Mouse (Mus musculus): ENCODE measurements around the gene A930004D18Rik.
A peak's percentile ranks its signal among the peaks of the same experiment; 100 is the strongest.

The A930004D18Rik gene

DNA sequence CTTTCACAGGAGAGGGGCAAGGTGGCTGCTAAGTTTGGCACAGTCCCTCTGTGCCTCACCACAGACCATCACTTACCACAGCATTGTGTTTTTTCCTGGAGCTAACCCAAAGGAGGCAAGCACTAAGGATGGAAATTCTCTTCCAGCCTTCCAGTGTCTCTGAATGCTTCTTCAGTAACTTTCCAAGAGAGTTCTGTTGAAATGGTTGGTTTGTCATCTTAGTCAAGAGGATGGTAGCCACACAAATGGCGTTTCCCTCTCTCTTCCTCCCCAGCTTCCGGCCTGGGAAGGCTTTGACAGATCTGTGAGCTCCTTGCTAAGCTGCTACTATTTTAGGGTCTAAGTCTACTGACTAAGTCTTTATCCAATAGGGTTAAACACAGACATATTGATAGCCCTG, at the start of gene A930004D18Rik:
TSS of gene A930004D18Rik (minus strand) at position 247 of the 400 bp plus-strand sequence.
- DNase-seq = no peak

DNA sequence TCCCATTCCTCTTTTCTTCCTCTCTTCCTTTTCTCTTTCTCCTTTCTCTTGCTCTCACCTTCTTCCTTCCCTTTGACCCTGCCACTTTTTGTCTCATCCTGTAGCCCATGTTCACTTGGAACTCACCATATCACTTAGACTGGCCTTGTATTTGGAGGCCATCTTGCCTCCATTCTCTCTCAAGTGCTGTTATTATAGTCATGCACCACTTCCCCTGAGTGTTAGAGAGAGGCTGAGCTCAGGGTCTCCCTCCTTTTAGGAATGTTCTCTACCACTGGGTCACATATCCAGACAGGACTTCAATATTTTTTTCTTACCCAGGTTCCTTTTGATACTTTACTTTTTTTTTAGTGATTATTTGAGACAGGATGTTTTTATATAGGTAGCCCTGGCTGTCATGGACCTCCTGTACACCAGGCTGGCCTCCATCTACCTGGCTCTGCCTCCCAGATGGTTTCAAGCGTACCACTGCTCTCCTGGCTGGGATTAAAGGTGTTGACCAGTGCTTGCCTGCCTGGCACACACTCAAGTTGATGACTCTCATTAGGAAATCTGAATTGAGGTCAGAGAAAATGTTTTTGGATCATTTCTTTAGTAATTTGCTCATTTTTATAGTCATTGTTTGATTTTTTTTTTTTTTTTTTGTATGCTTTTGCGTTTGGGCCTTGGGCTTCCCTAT, 42.8 kb upstream of the A930004D18Rik start:
- DNase-seq = no peak

GRCm38 (mm10) chr2:18071947-18072346, 34.4 kb upstream of the A930004D18Rik start:
- no peak for DNase-seq

DNA sequence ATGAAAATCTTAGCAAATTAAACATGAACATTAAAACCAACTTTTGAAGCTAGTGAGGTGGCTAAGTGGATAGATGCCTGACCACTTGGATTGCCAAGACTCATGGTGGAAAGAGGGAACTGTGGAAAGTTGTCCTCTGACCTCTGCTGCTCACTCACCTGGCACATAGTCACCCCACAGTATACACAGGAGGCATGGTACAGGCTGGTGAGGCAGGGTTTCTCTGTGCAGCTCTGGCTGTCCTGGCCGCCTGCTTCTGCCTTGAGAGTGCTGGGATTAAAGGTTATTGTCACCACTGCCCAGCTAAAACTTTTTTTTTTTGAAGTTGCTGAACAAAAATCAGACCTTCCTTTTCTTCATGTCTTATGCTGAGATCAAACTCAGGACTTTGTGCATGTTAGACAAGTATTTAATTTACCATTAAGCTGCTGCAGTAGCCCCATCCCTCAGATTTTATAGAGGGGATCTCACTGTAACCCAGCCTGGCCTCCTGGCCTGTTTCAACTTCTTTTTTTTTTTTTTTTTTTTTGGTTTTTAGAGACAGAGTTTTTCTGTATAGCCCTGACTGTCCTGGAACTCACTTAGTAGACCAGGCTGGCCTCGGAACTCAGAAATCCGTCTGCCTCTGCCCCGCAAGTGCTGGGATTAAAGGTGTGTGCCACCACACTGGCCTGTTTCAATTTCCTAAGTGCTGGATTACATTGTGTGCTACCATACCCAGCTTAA, 30.7 kb upstream of the A930004D18Rik start:
- DNase-seq = no peak

- no peak for DNase-seq
Observed at GRCm38 (mm10) chr2:18066436-18066835, 28.9 kb upstream of the A930004D18Rik start.

DNA sequence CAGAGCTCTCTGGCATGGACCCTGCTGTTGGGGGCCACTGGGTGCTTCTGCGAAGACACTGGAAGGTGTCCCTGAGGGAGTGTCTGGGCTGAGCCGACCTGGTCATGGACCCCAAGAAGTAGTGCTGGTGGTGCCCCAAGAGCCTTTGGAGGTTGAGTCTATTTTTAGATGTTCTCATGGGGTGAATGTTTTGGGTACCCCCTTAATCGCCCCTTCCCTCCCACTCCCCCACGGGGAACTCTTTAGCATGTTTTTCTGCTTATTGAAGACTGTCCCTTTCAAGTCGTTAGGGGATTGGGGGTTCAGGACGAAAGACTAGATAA, 28.1 kb upstream of the A930004D18Rik start:
- DNase-seq = no peak

DNA sequence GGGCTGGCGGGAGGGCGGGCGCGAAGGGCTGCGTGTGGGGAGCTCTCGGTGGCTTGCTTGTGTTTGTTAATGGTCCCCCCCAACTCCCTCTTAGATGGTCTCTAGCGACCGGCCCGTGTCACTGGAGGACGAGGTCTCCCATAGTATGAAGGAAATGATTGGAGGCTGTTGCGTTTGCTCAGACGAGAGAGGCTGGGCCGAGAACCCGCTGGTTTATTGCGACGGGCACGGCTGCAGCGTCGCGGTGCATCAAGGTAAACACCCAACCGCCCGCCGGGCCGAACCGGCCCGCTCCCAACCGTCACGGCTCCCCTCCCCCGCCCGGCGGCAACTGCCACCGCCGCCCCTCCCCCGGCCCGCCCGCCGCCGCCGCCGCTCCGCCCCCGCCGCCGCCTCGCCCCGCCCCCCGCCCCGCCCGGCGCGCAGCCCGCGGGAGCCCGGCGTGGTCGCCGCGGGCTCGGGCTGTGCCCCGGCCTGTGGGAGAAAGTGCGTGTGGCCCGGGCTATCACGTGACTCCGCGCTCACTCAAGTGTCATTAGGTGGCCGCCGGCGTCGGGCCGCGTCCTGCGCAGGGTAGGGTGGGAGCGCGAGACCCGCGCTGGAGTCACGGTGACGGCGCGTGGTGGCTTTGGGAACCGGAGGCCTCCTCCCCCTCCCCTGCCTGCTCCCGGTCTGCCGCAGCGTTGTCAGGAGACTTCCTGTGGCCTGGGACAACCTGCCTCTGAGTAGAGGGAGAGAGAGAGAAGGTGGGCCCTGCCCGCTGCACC, 27.6 kb upstream of the A930004D18Rik start:
- DNase-seq = peak; percentile 75 to 76

DNA sequence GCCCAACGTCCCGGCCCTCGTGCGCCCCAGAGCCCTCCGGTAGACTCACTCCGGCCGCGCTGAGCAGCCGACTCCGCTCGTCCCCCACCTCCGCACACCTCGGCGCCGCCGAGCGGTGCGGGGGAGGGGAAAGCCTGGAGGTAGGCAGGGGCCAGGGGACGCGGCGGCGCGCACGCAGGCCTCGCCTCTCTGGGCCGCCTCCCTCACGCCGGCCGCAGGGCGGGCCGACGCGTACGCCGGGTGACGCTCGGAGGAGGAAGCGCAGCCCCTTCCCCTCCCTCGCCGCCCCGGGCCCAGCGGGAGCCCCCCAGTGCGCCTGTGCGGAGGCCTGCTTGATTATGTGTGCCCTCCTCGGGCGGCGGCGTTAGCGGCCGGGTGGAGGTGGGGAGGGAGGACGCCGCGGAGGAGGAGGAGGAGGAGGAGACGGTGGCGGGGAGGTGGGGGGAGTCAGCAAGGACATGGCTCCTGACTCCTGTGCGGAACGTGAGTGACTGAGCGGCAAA, 26.9 kb upstream of the A930004D18Rik start:
- DNase-seq = peak; percentile 91 to 93

- DNase-seq = peak; percentile 61 to 67
Observed at GRCm38 (mm10) chr2:18063763-18064251, 26.3 kb upstream of the A930004D18Rik start.

- DNase-seq = no peak
Observed at GRCm38 (mm10) chr2:18060396-18060795, 22.9 kb upstream of the A930004D18Rik start.

- no peak for DNase-seq
Observed at GRCm38 (mm10) chr2:18059891-18060290, 22.4 kb upstream of the A930004D18Rik start.

- no peak for DNase-seq
Observed at GRCm38 (mm10) chr2:18059063-18059462, 21.5 kb upstream of the A930004D18Rik start.

GRCm38 (mm10) chr2:18058146-18058708, 20.7 kb upstream of the A930004D18Rik start:
- DNase-seq = no peak

DNA sequence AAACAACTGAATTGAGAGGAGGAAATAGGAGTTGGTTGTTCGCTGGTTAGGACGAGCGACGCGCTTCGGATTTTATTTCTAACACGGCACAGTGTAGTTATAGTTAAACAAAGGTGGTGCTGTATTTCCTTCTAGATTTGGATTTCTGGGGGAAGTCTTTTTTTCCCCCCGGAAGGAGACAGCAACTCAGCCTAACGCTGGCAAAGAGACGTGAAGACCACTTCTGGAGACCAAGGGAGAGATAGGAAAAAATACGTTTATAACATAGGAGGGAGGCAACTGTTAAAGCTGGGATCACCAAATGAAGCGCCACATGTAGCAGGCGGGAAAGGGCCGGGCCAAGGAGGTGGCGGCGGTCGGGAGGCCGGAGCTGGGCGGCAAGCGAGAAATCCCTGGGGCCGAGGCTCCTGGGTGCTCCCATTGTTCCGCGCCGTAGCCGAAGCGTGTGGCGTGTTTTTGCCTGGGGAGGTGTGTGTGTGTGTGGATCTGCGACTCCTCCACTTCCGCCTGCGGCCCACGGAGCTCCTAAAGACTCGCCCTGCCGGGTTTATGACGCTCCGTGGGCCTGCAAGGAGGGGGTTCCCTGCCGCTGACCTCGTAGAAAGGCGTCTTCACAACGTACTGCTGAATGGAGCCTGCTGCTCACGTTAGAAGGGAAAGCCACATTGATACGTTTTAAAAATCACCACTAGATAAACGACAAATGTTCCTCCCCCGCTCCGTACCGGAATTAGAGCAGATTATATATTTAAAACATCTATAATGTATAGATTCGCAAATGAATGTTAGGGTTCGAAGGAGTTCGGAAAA, 20.0 kb upstream of the A930004D18Rik start:
- DNase-seq = peak; percentile 73

DNA sequence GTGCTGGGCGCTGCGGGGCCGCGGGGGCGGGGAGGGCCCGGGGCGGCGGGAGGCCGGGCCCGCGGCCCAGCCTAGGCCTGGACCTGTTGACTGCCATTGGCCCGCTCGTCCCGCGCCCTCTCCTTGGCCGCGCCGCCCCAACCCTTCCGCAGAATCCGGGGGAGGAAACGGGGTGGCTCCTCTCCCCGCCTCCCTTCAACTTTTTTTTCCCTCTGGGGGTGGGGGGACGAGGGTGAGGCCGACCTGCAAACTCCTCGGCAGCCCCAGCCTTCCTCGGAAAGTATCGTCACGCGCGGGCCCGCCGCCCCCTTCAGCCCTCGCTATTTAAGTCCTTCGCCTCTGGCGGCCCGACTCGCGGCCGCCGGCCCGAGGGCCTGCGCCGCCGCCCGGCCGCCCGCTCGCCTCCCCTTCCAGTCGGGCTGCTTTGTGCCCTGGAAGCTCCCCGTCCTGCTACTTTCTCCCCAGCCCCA, 19.3 kb upstream of the A930004D18Rik start:
- peak; percentile 98 to 99 for DNase-seq

GRCm38 (mm10) chr2:18055929-18056785, 18.6 kb upstream of the A930004D18Rik start:
- peak; percentile 95 to 97 for DNase-seq

DNA sequence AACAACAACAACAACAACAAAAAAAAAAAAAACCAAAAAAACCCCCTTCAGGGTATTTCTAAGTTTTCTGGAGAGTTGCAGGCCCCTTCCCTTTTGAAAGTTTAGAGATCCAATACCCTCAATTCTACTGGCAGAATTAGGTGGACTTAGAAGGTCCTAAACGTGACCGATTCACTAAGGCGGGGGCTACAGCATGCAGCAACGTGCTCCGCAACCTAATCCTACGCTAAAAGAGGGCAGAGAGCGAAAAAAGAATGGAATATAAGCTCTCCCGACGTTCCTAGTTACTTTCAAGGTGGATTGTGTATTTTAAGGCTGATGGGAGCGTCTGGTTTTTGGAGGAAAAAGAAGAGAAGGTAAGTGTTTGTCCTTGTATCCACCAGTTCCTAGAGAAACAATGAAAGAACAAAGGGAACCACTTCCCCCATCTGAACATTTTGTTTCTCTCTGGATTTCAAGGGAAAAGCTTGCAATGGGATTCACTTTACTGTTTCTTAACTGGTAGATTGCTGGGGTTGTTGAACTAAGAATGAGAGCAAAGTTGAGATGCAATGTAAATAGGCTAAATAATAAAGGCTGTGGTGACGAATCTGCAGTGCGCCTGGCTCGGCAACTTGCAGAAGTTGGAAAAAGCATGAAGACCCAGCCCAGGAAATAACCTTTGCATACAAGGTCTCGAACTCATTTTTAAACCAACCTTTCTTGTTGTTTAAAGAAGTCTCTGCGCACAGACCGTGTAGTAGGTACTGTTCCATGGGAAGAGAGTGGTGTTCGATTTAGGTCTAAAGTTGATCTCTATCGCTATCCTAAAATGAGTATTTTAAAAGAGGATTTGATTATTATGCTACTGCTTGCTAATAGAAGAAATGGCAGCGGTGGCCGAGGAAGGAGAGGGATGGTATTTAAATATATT, 17.7 kb upstream of the A930004D18Rik start, which contains the start of gene Mllt10:
TSS of gene Mllt10 (plus strand) at position 222 of the 913 bp plus-strand sequence.
- DNase-seq = no peak

DNA sequence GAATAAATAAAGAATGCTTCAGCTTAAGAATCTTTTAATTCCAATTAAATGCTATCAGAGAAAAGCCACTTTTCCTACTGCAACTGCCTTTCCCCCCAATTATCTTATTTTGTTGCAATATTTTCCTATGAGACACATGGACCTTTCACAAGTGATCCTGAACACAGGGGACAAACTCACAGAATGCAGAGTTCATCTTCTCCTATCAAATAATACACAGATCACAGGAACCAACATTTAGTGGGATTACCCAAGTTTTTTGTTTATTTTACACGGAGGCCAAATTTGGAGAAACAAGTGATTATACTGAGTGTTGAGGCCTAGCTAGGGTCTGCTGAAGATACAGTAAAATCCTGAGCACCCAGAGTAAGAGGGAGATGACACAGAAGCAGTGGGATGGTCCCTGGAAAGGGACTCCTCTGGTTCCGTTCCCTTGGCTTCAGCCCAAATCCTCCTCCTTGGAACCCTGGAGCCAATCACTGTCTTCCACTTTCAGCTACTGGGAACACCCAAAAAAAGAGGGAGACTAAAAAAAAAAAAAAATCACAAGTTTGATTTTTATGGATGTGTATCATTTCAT, 16.5 kb upstream of the A930004D18Rik start:
- peak in 1 of 2 experiments; percentile 40 for DNase-seq

All from lung, adult 18-20 months (tissue).